Mouse (Mus musculus): ENCODE results near the gene Erc2. TPM values are rescaled to one million over a fixed set of nuclear protein-coding genes. Genes with fewer than 3 reads are reported as not detected.

Erc2 gene
- total RNA-seq, 4 experiments from 2014 or later = 1.0 to 1.2 (median 1.1) TPM

- DNase-seq (ENCODE audit: low spot score) = no peak
Observed at GRCm38 (mm10) chr14:28061649-28062375, 439.6 kb downstream of the Erc2 start.

- DNase-seq (ENCODE audit: low spot score) = no peak
Observed at GRCm38 (mm10) chr14:28068021-28068420, 445.8 kb downstream of the Erc2 start.

DNA sequence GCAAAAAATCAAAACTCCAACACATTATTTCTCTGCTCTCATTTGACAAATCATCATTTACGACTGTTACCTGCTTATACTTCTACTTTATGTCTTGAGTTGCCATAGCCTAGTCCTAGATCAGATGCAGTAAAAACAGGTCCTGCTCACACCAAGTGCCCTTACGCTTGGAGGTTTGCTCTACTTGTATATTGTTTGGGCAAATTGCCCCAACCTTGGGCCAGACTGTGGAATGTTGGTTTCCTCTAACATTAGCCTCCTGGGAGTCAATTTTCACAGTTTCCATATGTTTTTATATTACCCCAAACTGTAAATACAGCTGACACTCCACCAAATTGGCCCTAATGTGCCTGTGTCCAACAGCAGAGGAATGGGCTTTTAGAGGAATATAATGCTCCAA is 447.6 kb downstream of the Erc2 start:
- DNase-seq (ENCODE audit: low spot score) = no peak

GRCm38 (mm10) chr14:28072561-28072960 is 450.3 kb downstream of the Erc2 start:
- DNase-seq (ENCODE audit: low spot score) = no peak

DNA sequence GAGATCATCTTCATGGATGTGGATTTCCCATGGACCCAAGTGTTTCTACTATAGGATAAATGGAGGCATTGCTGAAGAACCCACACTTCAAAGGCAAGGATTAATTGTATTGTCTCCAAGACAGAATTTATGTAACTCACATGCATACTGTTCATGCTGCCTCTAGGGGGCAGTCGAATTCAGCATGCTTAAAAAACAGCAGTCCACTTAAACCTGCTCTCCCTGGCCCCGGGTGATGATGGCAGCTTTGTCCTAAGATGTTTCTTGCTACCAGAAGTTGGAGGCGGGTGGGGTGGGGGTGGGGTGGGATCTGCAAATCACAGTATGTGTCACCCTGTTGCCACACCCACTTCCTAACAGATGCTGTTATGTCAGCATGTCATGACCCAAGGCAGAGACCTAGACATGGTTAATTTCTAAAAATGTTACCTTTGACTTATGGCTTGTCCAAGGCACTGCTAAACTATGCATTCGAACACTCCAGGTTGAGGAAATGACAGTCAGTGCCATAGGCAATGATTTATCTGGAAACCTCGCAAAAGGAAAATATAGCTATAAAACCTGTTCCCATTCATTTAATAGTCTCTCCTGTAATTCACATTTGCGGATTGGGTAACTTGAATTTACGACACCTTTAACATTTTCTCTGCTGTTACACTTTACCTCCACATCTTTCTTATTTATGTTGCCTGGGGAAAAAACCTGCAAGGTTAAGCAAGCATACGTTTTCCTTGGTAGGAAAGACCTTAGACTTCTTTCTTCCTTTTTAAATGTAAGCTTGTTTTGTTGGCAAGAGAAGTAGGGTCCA is 467.6 kb downstream of the Erc2 start:
- DNase-seq (ENCODE audit: low spot score) = no peak

- DNase-seq (ENCODE audit: low spot score) = no peak
Observed at GRCm38 (mm10) chr14:28091367-28091766, 469.1 kb downstream of the Erc2 start.

GRCm38 (mm10) chr14:28093214-28093613 is 471.0 kb downstream of the Erc2 start:
- no peak for DNase-seq (ENCODE audit: low spot score)

- no peak for DNase-seq (ENCODE audit: low spot score)
Observed at GRCm38 (mm10) chr14:28093913-28094312, 471.7 kb downstream of the Erc2 start.

GRCm38 (mm10) chr14:28099084-28099483 is 476.9 kb downstream of the Erc2 start:
- DNase-seq (ENCODE audit: low spot score) = no peak

- no peak for DNase-seq (ENCODE audit: low spot score)
Observed at GRCm38 (mm10) chr14:28113121-28113520, 490.9 kb downstream of the Erc2 start.

DNA sequence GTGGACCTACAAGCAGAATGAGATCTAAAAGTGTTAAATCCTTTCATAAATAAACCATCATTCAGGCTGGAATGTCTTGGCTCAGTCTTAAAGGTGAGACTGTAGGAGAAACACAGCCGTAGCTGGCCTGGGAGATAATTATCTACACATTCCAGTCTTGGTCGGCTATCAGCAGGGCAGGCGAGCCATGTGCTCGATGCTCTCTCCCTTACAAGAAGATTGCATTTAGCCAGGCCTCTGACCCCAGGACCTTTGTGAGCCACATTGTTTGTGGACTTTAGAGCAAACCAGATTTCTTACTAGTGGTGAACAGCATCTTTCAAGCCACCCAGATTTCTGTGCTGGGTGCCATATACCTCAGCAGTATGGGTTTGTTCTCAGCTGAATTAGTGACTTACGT is 498.6 kb downstream of the Erc2 start:
- no peak for DNase-seq (ENCODE audit: low spot score)

- DNase-seq (ENCODE audit: low spot score) = no peak
Observed at GRCm38 (mm10) chr14:28126842-28127241, 504.6 kb downstream of the Erc2 start.

GRCm38 (mm10) chr14:28128999-28129398 is 506.8 kb downstream of the Erc2 start:
- DNase-seq (ENCODE audit: low spot score) = no peak

DNA sequence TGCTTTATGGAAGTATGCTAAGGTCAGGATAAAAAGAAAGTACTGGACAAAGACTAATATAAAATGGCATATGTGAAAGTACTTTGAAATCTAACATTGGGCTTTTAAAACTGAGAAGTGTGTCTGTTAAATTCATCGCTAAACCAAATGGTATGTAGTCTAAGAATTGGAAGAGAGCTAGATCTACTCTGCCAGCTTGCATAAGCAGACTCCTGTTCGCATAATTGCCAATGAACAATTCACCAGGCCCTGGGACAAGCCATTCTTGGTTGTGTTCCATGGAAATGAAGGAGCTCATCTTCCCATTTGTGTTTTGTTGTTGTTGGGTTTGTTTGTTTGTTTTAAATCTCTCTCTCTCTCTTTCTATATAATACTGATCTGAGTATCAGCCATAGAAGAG is 521.8 kb downstream of the Erc2 start:
- no peak for DNase-seq (ENCODE audit: low spot score)

- no peak for DNase-seq (ENCODE audit: low spot score)
Observed at GRCm38 (mm10) chr14:28147201-28147600, 525.0 kb downstream of the Erc2 start.

DNA sequence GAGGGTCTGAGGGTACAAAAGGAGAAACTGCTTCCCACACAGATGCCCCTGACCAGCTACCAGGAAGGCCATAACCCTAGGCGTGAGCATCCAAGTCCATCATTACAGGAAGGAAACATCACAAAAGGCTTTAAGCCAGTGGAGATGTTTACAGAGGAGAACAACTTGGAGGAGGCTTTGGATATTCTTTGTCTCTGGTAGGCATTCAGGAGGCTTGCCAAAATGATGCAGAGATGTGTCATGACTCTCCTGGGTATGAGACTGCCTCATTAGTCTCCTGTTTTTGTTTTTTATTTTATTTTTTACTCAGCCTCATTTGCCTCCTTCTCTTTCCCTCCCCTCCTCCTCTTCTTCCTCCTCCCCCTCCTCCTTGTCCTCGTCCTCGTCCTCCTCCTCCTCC is 528.7 kb downstream of the Erc2 start:
- DNase-seq (ENCODE audit: low spot score) = no peak

DNA sequence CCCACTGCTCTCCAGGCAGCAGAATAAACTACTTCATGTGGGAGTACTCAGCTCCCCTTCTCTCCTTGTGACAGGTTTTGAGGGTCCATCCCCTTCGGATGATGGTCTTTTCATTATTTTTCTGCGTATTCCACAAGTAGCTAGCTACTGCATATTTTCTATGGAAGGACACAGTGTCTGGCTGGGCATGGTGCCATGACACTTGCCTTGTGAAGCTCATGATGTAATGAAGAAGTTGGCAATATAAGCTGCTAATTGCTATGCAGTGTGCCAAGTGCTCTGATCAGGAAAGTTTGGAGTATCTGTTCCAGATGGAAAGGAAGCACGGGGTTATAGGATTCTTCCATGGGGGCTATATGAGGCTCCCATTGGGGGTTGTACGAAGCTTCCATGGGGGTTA is 533.5 kb downstream of the Erc2 start:
- DNase-seq (ENCODE audit: low spot score) = peak; percentile 6

GRCm38 (mm10) chr14:28160852-28161251 is 538.6 kb downstream of the Erc2 start:
- no peak for DNase-seq (ENCODE audit: low spot score)

- no peak for DNase-seq (ENCODE audit: low spot score)
Observed at GRCm38 (mm10) chr14:28164642-28165408, 542.6 kb downstream of the Erc2 start.

DNA sequence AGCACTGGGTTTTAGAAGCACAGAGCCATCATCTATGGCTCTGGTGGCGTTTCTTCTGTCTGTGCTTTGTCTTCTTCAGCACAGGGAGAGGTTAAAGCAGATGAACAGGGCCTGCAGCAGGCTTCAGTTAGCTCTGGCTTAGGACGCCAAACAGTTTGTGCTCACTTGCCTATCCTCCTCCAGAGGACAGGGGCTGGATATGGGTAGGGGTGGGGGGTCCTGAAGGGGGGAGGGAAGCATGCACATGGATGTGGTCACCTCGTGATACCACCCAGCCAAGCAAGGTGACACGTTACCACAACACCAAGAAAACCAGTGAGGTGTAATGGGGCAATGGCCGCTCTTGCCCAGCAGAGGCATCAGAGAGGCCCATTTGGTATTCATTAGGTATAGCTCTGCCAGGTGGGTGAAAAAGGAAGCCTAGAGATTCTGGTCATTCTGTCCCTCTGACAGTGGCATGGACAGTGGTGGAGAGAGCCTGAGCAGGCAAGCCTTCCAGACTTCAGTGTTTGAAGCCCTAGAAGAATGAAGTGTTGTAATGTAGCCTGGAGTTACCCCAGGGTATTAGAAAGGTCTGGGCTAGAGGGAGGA is 543.5 kb downstream of the Erc2 start:
- no peak for DNase-seq (ENCODE audit: low spot score)

GRCm38 (mm10) chr14:28170711-28171110 is 548.5 kb downstream of the Erc2 start:
- no peak for DNase-seq (ENCODE audit: low spot score)

DNA sequence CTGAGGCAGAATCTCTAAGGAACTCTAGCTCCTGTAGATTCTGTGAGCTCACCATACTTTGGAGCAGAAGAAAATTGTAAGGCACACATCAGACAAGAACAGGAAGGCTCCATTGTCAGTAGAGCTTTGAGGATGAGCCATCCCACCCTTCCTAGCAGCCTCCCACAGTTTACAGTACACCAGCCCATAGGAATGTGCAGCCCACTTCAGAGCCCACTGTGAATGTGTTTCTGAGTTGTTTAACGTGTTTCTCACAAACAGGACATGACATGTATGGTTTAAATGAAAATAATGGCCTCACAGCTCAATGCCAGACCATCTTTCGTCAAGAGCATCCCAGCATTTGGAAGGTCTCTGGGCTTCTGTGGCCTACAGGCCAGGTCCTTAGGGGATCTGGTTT is 549.1 kb downstream of the Erc2 start:
- no peak for DNase-seq (ENCODE audit: low spot score)
